Mouse (Mus musculus) limb, embryonic 14.5 days (tissue): ENCODE results near the gene Atp2c1. TPM values are rescaled to one million over a fixed set of nuclear protein-coding genes. Genes with fewer than 3 reads are reported as not detected.

Experiments used
- ATAC-seq: fragments of 200-750 bp; cut with Nextera tagmentation; 2 replicates; pipeline ENCODE4 v1.8.0; 2017; ENCODE audit warnings: low read depth, moderate number of reproducible peaks, moderate TSS enrichment; ENCODE audit not compliant: low FRiP score
- DNase-seq: peaks from one replicate; pipeline ENCODE4 v3.0.0-alpha.2; 2015; ENCODE audit warnings: low spot score
- H3K27ac ChIP-seq: fragments of 300-500 bp; sonication (generic); replicated peaks from 2 replicates; pipeline ENCODE4 v1.5.1; 2014; ENCODE audit warnings: low read depth, mild to moderate bottlenecking, low read length, moderate library complexity, mixed read lengths
- H3K27me3 ChIP-seq: fragments of 300-500 bp; sonication (generic); 2 replicates; pipeline ENCODE4 v1.6.1; 2014; ENCODE audit warnings: low read length, mixed read lengths; ENCODE audit not compliant: control insufficient read depth, insufficient read depth
- H3K36me3 ChIP-seq: fragments of 300-500 bp; sonication (generic); 2 replicates; pipeline ENCODE4 v1.6.1; 2014; ENCODE audit warnings: mild to moderate bottlenecking, low read length, moderate library complexity, mixed read lengths; ENCODE audit not compliant: control insufficient read depth, insufficient read depth
- H3K4me1 ChIP-seq: fragments of 300-500 bp; sonication (generic); 2 replicates; pipeline ENCODE4 v1.6.1; 2014; ENCODE audit warnings: antibody characterized with exemption, low read length, mixed read lengths; ENCODE audit not compliant: control insufficient read depth, insufficient read depth
- H3K4me2 ChIP-seq: fragments of 300-500 bp; sonication (generic); replicated peaks from 2 replicates; pipeline ENCODE4 v1.6.1; 2014; ENCODE audit warnings: low read depth, mild to moderate bottlenecking, low read length, moderate library complexity; ENCODE audit not compliant: severe bottlenecking
- H3K4me3 ChIP-seq: fragments of 300-500 bp; sonication (generic); replicated peaks from 2 replicates; pipeline ENCODE4 v1.5.1; 2014; ENCODE audit warnings: low read length
- H3K9ac ChIP-seq: fragments of 300-500 bp; sonication (generic); 2 replicates; pipeline ENCODE4 v1.6.1; 2014; ENCODE audit warnings: mild to moderate bottlenecking, low read depth, low read length, moderate library complexity; ENCODE audit not compliant: severe bottlenecking
- H3K9me3 ChIP-seq: fragments of 300-500 bp; sonication (generic); 2 replicates; pipeline ENCODE4 v1.6.1; 2016; ENCODE audit warnings: low read length; ENCODE audit not compliant: control insufficient read depth
- POLR2A ChIP-seq: fragments of 200-500 bp; IDR thresholded peaks from 2 replicates; pipeline ENCODE4 v1.8.0; 2012; ENCODE audit warnings: inconsistent platforms, mild to moderate bottlenecking, moderate library complexity, borderline replicate concordance; ENCODE audit not compliant: insufficient read depth, insufficient read length; ENCODE audit errors: extremely low read depth
- WGBS: fragments of 180-500 bp; shearing (Covaris S2); extraction: QIAGEN DNeasy Blood & Tissue Kit; methylation state at CpG from one replicate; pipeline ENCODE4 v1.1.7; 2014; 5-methylcytosine and 5-hydroxymethylcytosine counted together
- polyA plus RNA-seq, 2 experiments: library from polyadenylated mRNA; depleted of rRNA in 1 of 2; stranded (reverse) in 1 of 2; unstranded in 1 of 2; fragments of >200 nt; fragmentation: Nextera tagmentation in 1 of 2; extraction: Ambion mirVana in 1 of 2; gene quantifications; 2 replicates each; pipeline versions ENCODE4 v1.2.1 to v1.2.3; 2012 to 2014

Atp2c1 gene
- polyA plus RNA-seq, 2 experiments = 53.0 to 62.8 TPM

DNA sequence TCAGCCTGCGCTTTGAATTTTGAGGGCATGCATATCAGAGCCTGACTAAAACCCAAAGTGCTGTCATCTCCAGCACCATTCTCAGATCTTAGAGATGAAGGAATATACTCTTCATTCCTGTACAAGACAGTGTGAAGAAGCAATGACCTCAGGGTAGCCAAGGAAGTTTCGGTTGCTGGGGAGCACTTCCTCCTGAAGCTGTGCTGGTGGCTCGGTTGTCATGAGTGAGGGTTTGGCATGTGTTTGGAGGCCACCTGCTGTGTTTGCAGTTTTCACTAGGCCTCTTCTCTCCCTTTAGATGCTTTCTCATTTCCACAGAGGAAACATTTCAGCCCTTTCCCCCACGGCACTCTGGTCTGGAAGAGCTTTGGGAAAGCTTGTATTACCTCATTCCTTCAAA, 24.7 kb downstream of the Atp2c1 start:
- H3K4me2 ChIP-seq = no peak overlapping the region
- no peaks in the 10 kb centered on the region for H3K9me3 ChIP-seq
- H3K36me3 ChIP-seq = no peaks in the 10 kb centered on the region
- 57% methylated on average over 4 of the region's 4 CpGs for WGBS
- no peak for TF ChIP-seq POLR2A
- DNase-seq (no peak), ATAC-seq (no peak)
- H3K4me3 ChIP-seq = no peak overlapping the region
- H3K27ac ChIP-seq = no peak overlapping the region
- no peak overlapping the region for H3K9ac ChIP-seq
- no peaks in the 10 kb centered on the region for H3K4me1 ChIP-seq
- no peaks in the 10 kb centered on the region for H3K27me3 ChIP-seq

DNA sequence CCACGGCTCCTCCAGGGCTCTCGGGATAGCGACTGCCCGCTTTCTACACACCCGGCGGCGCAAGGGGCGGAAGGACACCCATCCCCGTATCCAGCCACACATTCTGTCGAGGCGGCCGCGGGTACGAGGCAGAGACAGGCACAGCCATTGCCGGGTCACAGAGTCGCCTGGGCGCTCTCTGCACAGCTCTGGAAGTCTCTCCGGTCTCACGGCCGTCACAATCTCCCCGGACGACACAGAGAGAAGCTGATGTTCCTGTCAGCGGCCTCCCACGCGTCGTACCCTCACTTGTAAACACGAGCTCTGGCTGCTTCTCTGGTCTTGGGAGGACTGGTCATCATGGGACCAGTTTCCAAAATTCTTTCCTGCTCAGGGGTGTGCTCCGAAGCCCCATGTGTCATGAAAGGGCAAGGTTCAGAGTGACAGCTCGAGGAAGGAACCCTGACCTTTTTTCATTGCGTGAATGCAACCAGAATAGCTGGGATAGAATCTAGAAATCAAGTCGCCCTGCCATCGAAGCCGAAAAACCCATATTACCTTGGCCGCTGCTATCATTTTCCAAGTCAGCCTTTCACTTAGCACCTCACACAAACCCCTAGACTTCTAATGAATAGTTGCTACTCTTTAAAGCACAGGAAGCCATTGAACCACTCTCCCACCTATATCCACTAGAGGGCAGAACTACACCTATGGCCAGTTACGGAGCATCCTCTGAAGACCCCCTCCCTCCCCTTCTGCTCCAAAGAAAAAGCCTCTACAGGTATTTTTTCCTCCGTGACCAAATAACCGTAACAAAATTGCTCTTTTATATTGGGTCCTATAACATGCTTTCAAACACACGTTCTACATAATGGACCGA, 31.6 kb downstream of the Atp2c1 start:
- TF ChIP-seq POLR2A = no peak
- Histone ChIP-seq H3K4me3 (peak overlapping the region; percentile 91), H3K9ac (peak overlapping the region; percentile 93), H3K36me3 (no peaks in the 10 kb centered on the region), H3K27me3 (no peaks in the 10 kb centered on the region), H3K9me3 (no peaks in the 10 kb centered on the region), H3K4me2 (peak overlapping the region; percentile 98), H3K27ac (peak overlapping the region; percentile 87), H3K4me1 (peaks cover 6% of the 10 kb centered on the region; the same call in 1 of the 2 replicates)
- DNase-seq = peak; percentile 90
- under 1% methylated on average over 39 of the region's 39 CpGs for WGBS
- ATAC-seq = peak; percentile 53

GRCm38 (mm10) chr9:105494553-105495315, 32.4 kb downstream of the Atp2c1 start:
- TF ChIP-seq POLR2A = peak; percentile 73; the same call in 1 of the 2 replicates
- ATAC-seq (peak; percentile 98), DNase-seq (peak; percentile 95)
- Histone ChIP-seq H3K4me2 (peak overlapping the region; percentile 98), H3K4me3 (peak overlapping the region; percentile 91), H3K9me3 (no peaks in the 10 kb centered on the region), H3K36me3 (no peaks in the 10 kb centered on the region), H3K4me1 (peaks cover 6% of the 10 kb centered on the region; the same call in 1 of the 2 replicates), H3K27ac (peak overlapping the region; percentile 87), H3K27me3 (no peaks in the 10 kb centered on the region), H3K9ac (peak overlapping the region; percentile 93)
- WGBS = 2% methylated on average over 23 of the region's 83 CpGs

GRCm38 (mm10) chr9:105492744-105493143, 34.4 kb downstream of the Atp2c1 start:
- WGBS = 44% methylated on average over 3 of the region's 3 CpGs
- TF ChIP-seq POLR2A = no peak
- H3K36me3 ChIP-seq = no peaks in the 10 kb centered on the region
- H3K4me3 ChIP-seq = no peak overlapping the region
- ATAC-seq = no peak
- no peaks in the 10 kb centered on the region for H3K9me3 ChIP-seq
- no peak overlapping the region for H3K4me2 ChIP-seq
- no peaks in the 10 kb centered on the region for H3K27me3 ChIP-seq
- H3K27ac ChIP-seq = no peak overlapping the region
- H3K4me1 ChIP-seq = peaks cover 6% of the 10 kb centered on the region; the same call in 1 of the 2 replicates
- no peak for DNase-seq
- no peak overlapping the region for H3K9ac ChIP-seq

DNA sequence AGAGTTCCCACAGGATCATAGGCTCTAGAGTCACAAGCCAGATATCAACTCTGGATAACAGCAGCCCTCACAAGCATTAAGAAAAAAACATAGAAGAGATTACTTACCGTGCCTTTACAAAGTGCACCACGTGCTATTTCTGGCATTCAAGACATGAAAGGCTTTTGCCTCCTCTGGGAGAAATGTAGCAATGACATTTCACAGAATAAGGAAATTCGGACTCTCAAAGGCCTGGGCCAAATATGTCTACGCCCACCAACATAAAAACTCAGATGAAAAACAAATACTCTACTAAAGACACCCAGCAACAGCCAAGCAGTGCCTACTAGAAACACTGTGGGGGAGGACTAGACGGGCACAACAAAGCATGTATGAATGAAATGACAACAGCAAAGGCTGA, 38.8 kb downstream of the Atp2c1 start:
- no peaks in the 10 kb centered on the region for H3K36me3 ChIP-seq
- DNase-seq (no peak), ATAC-seq (no peak)
- H3K9ac ChIP-seq = no peak overlapping the region
- WGBS = 75% methylated on average over 5 of the region's 5 CpGs
- H3K4me3 ChIP-seq = no peak overlapping the region
- H3K4me1 ChIP-seq = peaks cover 3% of the 10 kb centered on the region; the same call in 1 of the 2 replicates
- TF ChIP-seq POLR2A = no peak
- no peak overlapping the region for H3K4me2 ChIP-seq
- no peaks in the 10 kb centered on the region for H3K27me3 ChIP-seq
- no peaks in the 10 kb centered on the region for H3K9me3 ChIP-seq
- no peak overlapping the region for H3K27ac ChIP-seq
